Mouse (Mus musculus): ENCODE measurements around the gene Hnrnpl. TPM values are rescaled to one million over a fixed set of nuclear protein-coding genes. Genes with fewer than 3 reads are reported as not detected.

Gene Hnrnpl
- total RNA-seq (2021) = 100 to 1,000 TPM; 225 to 270 TPM

GRCm38 (mm10) chr7:28808221-28808941, at the start of gene Hnrnpl:
TSS of gene Hnrnpl (plus strand) at chr7:28808541.
- intact Hi-C loops (cut with DNase I) = no loop called here
- no peak for DNase-seq (ENCODE audit: low spot score)

DNA sequence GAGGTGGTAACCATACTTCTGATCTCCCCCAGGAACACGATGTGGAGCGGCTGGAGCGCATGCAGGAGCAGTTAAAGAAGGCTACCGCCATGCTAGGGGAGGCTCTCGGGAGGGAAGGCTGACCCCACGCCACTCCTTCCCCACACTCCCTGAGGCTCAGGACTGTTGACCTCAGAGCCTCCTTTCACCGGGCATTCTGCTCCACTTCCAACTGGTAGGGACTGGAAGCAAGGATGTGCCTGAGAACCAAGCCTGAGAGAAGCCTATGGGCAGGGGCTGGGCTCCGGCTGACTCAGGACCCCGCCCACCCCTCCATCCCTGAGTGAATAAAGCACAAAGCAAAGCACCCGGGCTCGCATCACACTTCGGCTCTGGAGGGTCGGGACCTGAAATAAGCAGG, 49.7 kb upstream of the Hnrnpl start:
- DNase-seq (ENCODE audit: low spot score) = no peak
- intact Hi-C loops (cut with DNase I) = no loop called here

- intact Hi-C loops (cut with DNase I) = loop anchor here (5.0 kb wide), 1 partner anchor 755 kb away; the partner anchor contains the start of gene Sipa1l3
- no peak for DNase-seq (ENCODE audit: low spot score)
Observed at GRCm38 (mm10) chr7:28761907-28762306, 46.4 kb upstream of the Hnrnpl start.

DNA sequence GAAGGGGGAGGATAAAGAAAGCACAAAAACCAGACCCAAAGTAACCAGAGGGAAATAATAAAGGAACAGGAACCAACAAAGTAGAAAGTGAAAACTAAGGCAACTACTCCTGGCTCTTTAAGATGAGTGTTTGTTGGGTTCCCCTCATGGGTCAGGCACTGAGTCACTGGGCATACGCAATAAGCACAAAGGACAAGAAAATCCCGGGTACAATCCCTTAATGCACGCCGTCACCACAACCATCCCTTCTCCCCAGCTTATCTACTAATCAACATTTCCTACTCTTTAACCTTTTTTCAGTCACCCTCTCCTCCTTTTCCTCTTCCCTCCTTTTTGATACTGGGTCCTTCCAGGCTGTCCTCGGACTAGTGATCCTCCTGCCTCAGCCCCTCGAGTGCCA, 43.1 kb upstream of the Hnrnpl start:
- no peak for DNase-seq (ENCODE audit: low spot score)
- intact Hi-C loops (cut with DNase I) = loop anchor here (2.0 kb wide), 1 partner anchor 22 kb away; no protein-coding TSS in a partner anchor

DNA sequence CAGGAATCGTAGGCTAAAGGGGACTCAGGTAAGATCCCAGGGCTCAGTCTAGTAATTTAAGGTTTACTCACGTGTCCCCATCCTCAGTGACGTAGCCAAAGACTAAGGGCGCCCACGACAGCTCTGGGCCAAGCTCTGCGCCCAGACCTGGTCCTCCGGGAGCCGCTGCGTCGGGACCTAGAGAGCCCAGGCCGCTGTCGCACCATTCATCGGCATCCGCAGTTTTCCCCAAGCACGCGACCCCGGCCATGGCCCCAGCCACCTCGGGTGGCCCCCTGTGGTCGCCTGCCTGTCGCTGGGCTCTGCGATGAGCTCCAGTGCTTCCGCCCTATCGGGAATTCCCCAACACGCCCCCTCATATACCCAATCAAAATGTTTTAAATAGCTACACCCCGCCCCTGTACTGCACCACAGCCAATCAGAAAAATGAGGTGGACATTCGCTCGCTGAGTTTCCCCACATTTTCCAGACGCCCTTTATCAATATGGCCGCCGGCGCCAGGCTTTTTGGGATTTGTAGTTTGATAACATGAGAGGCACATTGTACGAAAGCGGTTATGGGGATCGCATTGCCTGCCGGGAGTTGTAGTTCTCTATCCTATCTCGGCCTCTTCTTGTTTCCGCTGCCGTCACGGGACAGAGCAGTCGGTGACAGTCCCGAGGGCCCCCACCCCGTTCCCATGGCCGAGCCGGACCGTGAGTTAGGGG, 42.0 kb upstream of the Hnrnpl start, which contains the start of gene Sirt2:
Sirt2 (plus strand) TSS at position 563 of the 707 bp plus-strand sequence.
- intact Hi-C loops (cut with DNase I) = no loop called here
- DNase-seq (ENCODE audit: low spot score) = peak; percentile 99

GRCm38 (mm10) chr7:28766910-28767309, 41.4 kb upstream of the Hnrnpl start:
- intact Hi-C loops (cut with DNase I) = no loop called here
- DNase-seq (ENCODE audit: low spot score) = no peak

DNA sequence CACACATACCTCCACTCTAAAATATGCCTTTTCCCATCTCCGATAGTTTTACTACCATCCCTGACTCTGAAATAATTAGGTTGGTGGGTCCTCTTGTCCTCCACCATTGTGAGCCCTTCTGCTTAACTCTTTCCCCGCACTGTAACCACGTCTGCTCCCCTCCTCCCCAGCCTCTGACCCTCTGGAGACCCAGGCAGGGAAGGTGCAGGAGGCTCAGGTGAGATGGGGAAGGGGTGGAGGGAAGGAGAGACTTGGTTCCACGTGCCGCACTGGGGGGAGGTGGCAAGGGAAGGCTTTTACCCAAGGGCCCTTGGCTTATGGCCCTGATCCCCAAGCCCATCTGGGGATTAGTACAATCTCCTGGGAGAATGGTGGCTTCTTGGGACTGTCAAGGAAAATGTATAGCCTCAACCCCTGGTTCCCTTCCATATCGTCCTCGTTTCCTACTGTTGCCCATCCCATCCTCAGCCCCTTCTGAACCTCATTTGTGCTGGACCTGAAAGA, 40.8 kb upstream of the Hnrnpl start, which contains the start of gene Nfkbib:
Nfkbib (minus strand) TSS at position 51 of the 504 bp plus-strand sequence.
- intact Hi-C loops (cut with DNase I) = no loop called here
- DNase-seq (ENCODE audit: low spot score) = no peak

GRCm38 (mm10) chr7:28769414-28769958, 38.9 kb upstream of the Hnrnpl start:
- DNase-seq (ENCODE audit: low spot score) = no peak
- intact Hi-C loops (cut with DNase I) = no loop called here

GRCm38 (mm10) chr7:28770309-28770708, 38.0 kb upstream of the Hnrnpl start:
- intact Hi-C loops (cut with DNase I) = loop anchor here (5.0 kb wide), 1 partner anchor 207 kb away; no protein-coding TSS in a partner anchor

GRCm38 (mm10) chr7:28771867-28772266, 36.5 kb upstream of the Hnrnpl start:
- intact Hi-C loops (cut with DNase I) = loop anchor here (5.0 kb wide), 1 partner anchor 205 kb away; no protein-coding TSS in a partner anchor
- DNase-seq (ENCODE audit: low spot score) = no peak

More at GRCm38 (mm10) chr7:28770309-28770708, 38.0 kb upstream of the Hnrnpl start:
- no peak for DNase-seq (ENCODE audit: low spot score)

DNA sequence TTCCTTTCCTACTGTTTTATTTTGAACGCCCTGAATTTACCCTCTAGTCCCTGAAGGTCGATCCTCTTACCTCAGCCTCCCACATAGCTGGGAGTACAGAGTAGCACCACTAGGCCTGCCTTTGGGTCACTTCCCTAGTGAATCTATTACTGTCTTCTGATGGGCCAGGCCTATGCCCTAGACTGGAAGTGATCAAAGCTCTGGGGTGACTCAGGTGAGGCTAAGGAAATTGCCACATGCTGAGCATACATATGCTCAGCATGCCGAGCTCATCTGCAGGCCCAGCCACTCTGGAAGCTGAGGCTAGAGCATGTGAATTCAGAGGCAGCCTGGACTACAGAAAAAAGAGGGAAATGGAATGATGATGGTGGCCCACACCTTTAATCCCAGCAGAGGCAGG, 35.2 kb upstream of the Hnrnpl start:
- no peak for DNase-seq (ENCODE audit: low spot score)
- intact Hi-C loops (cut with DNase I) = loop anchor here (5.0 kb wide), 1 partner anchor 204 kb away; no protein-coding TSS in a partner anchor

GRCm38 (mm10) chr7:28774164-28774563, 34.2 kb upstream of the Hnrnpl start:
- intact Hi-C loops (cut with DNase I) = loop anchor here (5.0 kb wide), 1 partner anchor 203 kb away; no protein-coding TSS in a partner anchor
- no peak for DNase-seq (ENCODE audit: low spot score)

- DNase-seq (ENCODE audit: low spot score) = no peak
- intact Hi-C loops (cut with DNase I) = no loop called here
Observed at GRCm38 (mm10) chr7:28775129-28775528, 33.2 kb upstream of the Hnrnpl start.

DNA sequence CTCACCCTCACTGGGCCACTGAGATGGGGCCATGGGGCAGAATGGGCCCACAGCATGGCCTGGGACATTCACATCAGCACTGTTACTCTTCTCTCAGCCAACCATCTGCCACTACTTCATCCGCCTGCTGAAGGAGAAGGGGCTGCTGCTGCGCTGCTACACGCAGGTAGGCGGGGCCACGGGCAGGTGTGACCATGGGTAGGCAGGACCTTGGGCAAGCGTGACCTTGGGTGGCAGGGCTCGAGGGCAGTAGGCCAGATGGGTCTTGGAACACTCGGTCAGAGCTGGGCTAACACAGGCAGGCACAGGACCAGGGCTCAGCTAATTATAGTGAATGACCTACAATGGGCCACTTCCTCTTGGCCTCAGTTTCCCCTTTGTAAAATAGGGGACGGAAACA, 29.5 kb upstream of the Hnrnpl start:
- intact Hi-C loops (cut with DNase I) = no loop called here
- DNase-seq (ENCODE audit: low spot score) = no peak

GRCm38 (mm10) chr7:28780067-28780658, 28.2 kb upstream of the Hnrnpl start:
- intact Hi-C loops (cut with DNase I) = loop anchor here (1.0 to 5.0 kb wide), 3 partner anchors 87 to 259 kb away; no protein-coding TSS in a partner anchor
- peak; percentile 69 for DNase-seq (ENCODE audit: low spot score)

- intact Hi-C loops (cut with DNase I) = loop anchor here (1.0 to 5.0 kb wide), 3 partner anchors 86 to 258 kb away; no protein-coding TSS in a partner anchor
- no peak for DNase-seq (ENCODE audit: low spot score)
Observed at GRCm38 (mm10) chr7:28780857-28781256, 27.5 kb upstream of the Hnrnpl start.

- no peak for DNase-seq (ENCODE audit: low spot score)
- intact Hi-C loops (cut with DNase I) = loop anchor here (2.0 to 5.0 kb wide), 2 partner anchors 191 to 258 kb away; no protein-coding TSS in a partner anchor
Observed at GRCm38 (mm10) chr7:28781261-28781663, 27.1 kb upstream of the Hnrnpl start.

DNA sequence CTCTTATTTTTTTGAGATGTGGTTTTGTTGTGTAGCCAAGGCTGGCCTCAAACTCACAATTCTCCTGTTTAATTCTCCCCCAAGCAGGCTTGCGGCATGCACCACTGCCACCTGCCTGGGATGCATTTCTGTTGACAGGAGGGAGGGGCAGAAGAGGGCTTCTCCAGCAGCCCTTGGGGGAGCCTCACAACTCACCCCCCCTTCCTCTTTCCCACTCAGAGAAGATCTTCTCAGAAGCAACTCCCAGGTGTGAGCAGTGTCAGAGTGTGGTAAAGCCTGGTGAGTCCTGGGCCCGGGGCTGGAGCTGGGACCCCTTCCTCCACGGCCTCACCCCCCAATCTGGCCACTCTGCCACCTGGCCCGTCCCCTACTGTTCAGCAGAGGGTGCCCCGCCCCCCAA, 23.2 kb upstream of the Hnrnpl start:
- DNase-seq (ENCODE audit: low spot score) = no peak
- intact Hi-C loops (cut with DNase I) = no loop called here

GRCm38 (mm10) chr7:28787884-28788283, 20.5 kb upstream of the Hnrnpl start:
- no peak for DNase-seq (ENCODE audit: low spot score)
- intact Hi-C loops (cut with DNase I) = no loop called here
